Mouse (Mus musculus) c-Kit-positive CD71-negative TER-119-negative erythroid progenitor cells, embryonic 14.5 days (primary cell): ENCODE measurements around the gene F2rl2.

ENCODE experiments used
- DNase-seq: peaks from one replicate; pipeline ENCODE4 v3.0.0-alpha.2; 2013; ENCODE audit warnings: low read depth

The F2rl2 gene

DNA sequence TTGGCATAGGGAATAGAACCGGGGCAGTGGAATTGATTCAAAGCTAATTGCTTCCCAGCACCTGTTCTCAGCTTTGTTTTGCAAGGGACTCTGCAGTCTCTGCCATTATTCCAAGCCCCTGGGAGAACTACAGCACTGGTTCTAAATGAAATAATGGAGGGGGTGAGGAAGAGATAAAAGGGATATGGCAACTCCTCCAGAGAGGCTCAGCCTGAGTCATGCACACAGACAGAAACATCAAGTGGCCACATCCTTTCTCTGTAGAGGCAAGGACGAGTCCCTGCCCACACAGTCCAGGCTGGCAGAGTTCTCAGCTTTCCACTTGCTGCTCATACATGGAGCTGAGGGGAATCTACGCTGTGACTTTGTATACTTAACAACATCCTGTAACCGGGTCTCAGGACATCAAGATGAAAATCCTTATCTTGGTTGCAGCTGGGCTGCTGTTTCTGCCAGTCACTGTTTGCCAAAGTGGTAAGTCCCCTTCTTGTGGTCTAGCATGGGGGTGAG lies at the start of gene F2rl2:
Gene F2rl2 (plus strand): TSS at position 200 of the 510 bp plus-strand sequence.
- DNase-seq, result no peak

DNA sequence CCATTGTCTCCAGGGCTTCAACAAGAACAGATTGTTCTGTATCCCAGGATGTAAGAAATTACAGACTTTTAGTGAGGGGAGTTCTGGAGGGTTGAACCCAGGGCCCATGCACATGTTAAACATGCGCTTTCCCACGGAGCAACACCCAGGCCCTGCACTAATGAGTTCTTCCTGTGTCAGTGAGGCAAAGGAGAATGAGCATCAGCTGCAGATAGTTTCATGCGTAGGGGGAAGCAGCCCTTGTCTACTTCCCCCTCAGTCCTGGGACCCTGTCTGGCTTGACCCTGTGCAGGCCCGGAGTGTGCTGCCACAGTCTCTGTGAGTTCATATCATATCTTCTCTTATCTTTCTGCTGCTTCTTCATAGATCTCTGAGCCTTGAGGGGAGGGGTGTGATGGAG lies 49.4 kb upstream of the F2rl2 start:
- no peak for DNase-seq

DNA sequence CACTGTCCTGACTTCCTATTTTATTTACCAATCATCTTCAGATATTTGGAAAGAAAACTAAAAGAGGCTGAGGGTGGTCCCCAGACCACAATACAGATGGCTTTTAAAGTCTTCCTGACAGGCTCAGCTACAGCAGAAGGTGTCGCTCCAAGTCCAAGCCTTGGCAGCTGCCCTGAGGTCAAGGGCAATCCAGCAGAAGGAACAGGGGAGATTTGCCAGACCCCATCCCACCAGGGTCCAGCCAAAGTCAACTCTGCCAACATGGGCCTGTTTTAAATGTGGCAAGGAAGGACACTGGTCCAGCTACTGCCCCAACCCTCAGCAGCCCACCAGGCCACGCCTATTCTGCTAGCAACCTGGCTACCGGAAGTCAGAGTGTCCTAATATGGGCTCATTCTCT lies 46.7 kb upstream of the F2rl2 start:
- DNase-seq, result no peak

DNA sequence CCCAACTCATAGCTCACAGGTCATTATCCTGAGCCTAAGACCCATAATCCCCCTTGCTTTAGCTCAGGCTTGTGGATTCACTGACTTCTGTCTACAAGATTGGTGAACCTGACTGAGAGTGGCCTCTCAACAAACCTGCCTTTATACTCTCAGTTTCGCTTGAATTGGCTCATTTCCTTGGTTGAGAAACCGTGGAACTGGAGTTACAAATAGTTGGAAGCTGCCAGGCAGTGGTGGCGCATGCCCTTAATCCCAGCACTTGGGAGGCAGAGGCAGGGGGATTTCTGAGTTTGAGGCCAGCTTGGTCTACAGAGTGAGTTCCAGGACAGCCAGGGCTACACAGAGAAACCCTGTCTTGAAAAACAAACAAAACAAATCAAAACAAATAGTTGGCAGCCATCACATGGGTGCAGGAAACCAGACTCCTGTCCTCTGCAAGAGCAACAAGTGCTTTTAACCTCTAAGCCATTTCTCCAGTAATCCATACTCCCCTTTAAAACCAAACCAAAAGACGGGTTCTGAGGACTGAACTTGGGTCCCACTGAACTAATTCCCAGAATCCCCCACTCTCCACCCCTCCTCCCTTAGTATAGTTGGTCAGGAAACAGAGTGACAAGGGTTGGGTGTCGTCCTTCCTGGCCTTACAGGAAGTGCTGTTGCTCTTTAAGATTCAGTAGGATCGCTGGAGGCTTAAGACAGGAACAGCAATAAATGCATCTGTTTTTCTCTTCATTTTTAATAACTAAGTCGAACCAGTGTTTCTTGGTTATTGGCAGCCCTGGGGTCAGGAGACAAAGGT lies 44.6 kb upstream of the F2rl2 start:
- DNase-seq, result no peak

DNA sequence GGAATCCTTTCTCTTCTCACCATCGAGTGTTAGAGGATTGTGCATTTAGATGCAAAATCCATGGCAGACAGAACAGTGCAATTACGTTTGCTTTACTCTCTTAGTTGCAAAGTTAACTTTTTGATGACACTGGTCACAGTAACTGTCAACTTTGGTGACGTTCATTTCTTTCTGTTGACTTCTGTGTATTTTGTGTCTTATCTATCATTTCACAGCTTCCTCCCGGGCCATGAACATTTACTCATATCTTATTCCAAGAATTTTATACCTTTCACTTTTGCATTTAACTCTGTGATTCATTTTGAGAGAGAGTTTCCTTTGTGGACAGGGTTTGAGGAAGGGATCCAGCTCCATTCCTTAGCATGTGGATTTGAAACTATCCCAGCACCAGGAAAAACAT lies 43.0 kb upstream of the F2rl2 start:
- no peak for DNase-seq

DNA sequence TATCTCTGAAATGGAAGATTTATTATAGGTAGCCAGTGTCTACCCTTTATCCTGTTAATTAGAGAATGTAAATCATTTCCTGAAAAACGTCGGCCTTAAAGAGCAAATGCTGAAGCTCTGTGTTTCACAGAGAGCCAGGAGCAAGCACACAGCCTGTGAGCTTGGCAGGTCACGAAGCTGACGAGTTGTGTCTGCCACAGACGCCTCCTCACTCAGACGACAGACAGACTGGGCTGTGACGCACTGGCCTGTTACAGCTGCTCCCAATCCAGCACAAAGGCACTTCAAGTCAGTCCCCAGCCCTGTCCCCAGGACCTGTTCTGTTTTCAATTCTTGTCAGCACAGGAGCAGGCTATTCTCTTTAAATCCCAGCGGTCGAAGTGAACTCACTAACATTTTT lies 41.4 kb upstream of the F2rl2 start:
- no peak for DNase-seq

DNA sequence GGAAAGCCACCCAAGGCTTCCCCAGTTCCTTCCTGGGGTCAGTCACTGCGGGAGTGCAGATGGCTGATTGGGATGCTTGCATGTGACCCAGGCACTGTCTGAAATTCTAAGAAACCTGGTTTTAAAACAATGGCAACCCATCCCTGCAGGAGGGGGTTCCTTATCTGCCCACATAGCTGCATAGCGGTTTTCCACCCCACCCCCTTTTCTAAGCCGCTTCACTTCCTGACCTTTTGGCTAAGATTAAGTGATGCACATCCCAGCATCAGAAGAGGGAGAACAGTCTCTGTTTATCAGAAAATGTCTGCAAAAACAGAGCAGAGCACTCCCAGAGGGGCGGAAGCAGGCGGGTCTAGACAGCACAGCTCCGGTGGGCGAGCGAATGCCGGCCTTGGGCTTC lies 39.5 kb upstream of the F2rl2 start:
- peak; percentile 64 for DNase-seq

DNA sequence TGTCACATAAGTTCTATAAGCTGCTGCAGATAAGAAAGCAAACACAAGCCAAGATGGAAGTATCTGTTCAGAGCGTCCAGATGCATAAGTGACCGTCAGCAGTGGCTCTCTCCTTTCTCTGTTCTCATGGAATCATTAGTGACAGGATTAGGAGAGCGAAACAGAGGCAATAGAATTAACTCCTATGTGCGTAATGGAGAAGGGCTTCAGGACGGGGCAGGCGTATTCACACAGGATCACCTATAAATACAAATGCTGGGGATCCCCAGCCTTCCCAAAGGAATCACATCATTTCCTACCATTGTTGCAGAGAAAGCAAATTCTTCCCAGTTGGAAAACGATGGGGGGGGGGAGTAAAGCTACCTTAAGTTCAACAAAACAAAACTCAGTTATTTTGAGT lies 37.2 kb upstream of the F2rl2 start:
- no peak for DNase-seq

DNA sequence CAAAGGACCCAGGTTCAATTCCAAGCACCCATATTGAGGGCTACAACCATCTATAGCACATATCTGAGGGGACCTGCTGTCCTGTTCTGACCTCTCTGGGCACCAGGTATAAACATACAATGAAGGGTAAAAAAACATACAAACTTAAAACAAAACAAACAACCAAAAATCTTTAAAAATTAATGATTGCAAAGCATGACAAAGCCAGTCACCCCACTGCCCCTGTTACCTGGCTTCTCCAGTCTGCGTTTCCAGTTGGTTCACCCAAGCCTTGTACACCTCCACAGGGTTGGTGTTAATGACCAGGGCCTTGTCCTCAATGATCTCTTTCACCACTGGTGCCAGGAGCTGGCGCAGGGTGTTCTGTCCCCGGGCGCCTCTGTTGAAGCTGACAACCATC lies 32.8 kb upstream of the F2rl2 start:
- no peak for DNase-seq

DNA sequence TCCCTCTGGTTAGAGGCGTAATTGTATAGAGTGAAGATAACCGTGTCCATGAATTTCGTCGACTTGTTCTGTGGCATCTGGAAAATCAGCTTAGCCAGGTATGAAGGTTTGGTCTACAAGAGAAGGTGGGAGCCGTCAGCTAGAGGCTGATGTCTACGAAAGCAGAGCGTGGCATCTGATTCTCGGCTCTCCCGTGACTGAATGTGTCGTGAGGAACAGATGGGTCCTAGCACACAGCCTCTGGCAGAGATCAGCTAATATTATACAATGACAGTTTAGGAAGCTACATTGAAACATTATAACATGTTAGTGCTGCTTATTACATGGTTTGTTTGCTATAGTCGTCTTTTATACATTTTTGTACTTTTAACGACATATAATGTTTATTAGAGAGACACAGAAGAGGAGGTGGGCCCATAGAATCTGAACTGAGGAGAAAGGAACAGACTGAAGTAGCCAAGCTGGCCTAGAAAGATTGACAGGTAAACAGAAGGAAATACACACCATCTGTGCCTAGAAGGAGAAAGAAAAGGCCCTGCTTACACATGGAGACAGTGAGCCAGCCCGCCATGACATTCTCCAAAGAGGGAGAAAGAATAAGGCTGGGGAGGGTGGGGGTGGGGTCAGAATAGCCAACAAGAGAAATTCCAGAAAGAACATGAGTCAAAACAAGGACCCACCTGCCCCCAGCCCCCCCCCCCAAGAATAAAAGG lies 30.9 kb upstream of the F2rl2 start:
- DNase-seq, result no peak

DNA sequence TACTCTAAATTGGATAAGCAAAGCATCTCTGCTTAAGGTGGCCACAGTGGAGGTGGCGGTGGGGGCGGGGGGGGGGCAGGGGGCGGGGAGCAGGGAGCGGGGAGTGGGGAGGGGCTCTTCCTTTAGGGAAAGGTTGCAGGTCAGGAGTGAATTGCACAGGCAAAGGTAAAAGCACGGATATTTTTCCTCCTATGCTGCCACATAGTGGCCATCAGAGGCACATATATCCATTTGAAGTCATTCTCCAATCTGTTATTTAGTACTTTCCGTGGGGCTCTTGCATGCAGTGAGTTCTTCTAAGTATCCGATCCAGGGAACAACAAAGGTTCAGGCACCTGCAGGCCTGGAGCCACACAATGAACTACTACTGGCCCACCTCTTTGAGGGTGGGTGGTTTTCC lies 29.4 kb upstream of the F2rl2 start:
- no peak for DNase-seq

DNA sequence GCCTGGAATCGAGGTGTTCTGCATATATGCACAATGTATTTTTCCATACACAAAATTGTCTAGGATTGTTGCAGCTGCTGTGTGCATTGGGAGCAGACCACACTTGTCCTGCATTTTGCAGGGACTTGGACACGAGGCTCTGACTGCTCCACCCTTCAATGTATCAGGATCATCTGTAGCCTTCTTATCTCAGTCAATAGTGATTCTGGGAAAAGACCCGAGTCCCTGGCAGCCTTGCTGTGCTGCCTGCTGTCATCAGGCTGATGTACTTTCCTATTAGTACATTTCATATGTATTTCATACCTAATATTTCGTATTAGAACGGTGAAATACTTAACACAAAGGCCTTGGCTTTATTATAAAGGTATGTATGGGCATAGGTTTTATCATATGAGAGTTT lies 26.1 kb upstream of the F2rl2 start:
- no peak for DNase-seq

DNA sequence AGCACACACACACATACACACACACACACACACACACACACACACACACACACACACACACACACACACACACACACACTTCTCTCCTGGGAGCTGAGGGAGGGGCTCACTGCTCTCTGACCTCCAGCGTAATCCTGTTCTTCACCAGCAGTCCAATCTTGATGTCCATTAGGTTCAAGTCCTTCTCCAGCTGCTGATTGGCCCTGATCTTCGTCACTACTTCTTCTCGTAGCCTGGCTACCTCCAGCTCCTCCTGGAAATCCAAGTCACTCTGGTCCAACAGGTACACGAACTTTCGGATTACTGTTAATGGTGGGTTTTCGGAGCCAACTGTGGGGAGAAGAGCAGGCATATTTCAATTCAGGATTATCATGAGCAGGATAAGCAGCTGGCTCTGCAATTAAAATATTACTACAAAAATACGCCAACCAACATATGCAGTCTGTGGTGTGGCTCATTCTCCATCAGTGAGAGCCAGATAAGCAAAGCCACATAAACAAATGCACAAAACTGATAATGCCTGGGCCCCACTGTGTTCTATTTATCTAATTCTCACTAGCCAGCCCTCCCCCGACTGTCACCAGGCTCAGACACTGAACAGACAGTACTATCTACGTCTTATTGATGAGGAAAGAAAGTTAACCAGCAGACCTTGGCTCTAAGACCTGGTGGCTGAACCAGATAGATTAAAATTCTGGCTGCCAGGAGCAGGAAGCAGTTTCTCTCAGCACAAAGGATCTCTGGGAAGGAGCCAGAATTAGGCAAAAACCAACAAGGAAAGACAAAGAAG lies 25.4 kb upstream of the F2rl2 start:
- DNase-seq, result no peak

DNA sequence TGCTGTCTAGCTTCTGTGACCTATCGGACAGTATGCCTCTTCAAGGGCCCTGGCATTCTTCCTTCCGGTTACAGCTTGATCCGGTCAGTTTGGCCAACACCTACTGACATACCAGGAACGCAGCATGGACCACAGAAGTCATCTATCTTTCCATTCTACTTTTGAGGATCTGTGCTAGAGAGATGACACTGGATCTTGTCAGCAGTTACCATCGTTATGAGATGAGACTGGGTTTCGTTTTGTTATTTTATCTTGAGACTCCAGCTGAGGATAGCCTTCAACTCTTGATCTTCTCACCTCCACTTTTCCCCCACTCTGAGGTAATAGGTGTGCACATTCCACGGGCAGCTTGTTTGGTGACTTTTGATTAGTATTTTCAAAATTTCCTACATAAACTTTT lies 24.3 kb upstream of the F2rl2 start:
- no peak for DNase-seq

DNA sequence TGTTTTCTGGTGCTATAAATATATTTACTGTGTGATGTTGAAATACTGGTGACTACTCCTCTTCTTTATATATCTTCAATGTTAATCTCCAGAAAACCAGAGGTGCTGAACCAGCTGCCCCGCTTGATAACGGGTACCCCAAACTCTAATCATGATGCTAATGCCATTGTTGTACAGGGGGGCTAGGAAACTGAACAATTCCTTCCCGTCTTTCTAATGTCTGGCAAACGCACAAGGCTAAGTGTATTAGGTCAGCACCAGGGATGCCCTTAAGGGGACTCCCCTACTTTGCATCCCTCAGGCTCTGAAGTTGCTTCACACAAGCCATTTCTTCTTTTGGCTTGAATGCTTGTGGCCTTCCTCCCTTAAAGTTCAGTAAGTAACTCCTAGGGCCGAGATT lies 17.6 kb upstream of the F2rl2 start:
- DNase-seq, result no peak

DNA sequence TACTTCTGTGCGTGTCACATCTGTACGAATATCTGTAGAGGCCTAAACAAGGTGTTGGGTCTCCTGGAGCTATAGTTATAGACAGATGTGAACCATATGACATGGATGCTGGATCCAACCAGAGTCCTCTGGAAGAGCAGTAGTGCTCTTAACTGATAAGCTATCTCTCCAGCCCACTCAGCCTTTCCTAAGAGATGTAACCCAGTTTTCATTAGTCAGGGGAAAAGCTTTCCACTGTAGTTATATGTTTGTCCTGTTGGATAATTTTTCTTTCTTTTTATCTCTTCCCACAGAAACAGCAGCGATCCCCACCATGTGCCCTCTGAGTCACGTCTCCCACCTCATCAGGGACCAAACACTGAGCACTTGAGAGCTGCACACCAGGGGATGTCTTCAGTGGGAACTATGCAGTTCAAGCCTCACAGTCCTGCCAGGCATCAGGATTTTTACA lies 17.1 kb upstream of the F2rl2 start:
- DNase-seq, result no peak

DNA sequence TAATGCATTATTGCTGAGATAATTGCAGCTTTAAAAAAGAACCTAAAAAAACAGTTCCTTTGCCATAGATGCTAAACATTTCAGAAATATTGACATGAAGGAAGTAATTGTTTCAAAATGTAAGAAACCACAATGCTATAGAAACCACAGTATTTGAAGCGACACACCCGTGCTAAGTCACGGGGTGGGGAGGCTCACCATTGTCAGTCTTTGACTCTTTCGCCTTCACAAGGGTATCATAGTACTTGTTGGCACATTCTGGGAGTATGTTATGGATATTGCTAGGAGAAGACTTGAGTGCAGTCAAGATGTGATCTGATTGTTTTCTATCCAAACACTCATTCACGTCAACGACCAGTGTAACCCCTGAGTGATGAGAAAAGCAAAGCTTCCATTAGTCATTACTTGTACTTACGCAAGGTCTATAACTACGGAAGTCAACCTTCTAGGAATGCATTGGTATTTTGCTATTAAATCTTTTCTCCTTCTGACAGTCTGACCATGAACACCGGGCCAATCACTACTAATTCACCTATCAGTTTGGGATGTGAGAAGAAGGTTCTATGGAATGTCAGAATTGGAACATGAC lies 11.9 kb upstream of the F2rl2 start:
- DNase-seq, result no peak

DNA sequence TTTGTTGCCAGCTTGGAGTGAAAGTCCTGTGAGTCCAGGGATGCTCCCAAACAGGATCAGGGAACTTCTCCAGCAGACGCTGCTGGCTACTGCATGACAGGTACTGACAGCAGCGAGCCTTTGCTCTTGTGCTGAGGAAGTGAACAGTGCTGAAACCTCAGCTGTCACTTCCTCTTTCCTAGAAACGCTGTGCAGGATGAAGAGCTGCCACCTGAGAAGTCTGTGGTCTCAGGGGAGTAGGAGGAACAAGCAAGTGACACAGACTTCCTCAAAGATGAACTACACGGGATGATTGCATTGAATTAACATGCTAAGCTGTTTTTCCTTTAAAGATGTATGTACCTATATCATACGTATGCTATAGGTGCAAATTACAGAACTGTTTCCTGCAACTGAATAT lies 10.9 kb upstream of the F2rl2 start:
- DNase-seq, result no peak

DNA sequence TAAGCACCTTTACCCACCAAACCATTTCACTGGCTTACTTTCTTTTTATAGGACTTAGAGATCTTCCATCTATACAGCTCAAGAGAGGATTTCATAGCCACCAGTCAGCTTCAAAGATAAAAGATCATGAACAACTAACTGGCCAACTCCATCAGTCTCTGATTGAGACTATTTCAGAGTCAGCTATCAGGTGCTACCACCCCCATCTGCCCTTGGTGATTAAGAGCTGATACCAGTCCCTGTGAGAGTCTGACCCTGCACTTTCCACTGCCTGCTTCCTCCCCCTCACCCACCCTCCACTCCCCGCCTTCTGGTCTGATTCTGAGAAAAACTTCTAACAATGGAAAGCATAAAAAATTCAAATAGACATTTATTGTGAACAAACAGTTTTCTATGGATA lies 8.1 kb upstream of the F2rl2 start:
- no peak for DNase-seq

DNA sequence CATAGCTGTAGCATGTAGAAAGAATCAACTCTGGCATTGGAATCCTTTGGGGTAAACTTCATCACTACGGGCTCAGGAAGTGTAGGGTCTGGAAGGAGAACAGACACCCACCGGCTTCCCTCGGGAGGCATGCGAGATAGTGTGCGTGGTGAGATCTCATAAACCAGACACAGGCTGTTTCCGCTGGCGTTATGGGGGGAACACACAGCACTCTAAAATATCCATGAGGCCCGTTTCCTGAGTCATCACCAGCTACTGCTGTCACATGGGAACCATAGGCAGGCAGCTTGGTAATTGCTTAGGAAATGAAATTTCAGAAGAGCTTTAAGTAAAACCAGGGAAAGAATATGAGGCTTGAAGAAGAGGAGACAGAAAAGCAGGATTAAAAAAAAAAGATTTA lies 4.5 kb upstream of the F2rl2 start:
- DNase-seq, result no peak

DNA sequence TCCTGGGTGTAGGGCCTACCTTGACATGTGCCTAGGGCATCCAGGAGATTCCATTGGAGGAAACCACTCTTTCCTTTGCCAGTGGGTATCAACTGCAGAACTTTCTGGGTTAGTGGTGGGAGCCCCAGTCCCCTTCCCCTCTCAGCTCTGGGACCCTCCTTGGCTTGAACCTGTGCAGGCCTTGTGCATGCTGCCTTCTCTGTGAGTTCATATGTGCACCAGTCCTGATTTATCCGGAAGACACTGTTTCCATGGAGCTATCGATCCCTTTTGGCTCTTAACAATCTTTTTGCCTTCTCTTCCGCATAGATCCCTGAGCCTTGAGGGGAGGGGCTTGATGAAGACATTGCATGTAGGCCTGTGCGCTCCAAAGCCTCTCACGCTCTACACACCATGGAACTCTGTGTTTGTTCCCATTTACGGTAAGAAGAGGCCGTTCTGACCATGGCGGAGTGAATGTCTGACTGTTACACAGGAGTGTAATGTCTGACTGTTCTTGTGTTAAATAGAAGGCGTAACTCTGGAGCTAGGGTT lies 466 bp upstream of the F2rl2 start:
- DNase-seq, result no peak

DNA sequence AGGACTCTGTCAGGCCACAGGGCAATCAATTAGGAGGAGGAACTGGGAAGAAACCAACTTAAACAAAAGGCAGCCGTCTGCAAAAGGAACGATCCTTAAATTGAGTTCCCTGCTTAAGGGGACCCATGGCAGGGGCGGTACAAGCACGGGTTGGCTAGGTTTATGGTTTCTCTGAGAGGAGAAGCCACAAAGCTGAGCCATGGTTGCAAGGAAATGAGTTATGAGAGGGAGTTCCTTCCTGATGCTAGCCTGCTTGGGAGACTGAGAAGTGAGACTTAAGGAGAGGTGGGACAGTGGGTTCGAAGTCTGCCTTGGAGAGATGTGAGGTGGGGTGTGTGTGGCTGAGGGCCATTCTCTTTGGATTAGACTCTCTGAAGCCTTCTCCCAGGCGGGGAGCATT lies 1.2 kb downstream of the F2rl2 start:
- no peak for DNase-seq
